Mouse (Mus musculus) left cerebral cortex, adult 8-10 months (tissue): Measurements from ENCODE around the gene Clmp. TPM values are rescaled to one million over a fixed set of nuclear protein-coding genes. Genes with fewer than 3 reads are reported as not detected.
A peak's percentile ranks its signal among the peaks of the same experiment; 100 is the strongest.
"Not testable (repeated sequence)": the region's sequence is repeated elsewhere in the genome, so short reads cannot be mapped to it uniquely, and the experiment has no call there.

ENCODE experiments used
- DNase-seq, 2 experiments: peaks; one replicate each; pipeline ENCODE4 v3.0.0; 2022; ENCODE audit warnings: low spot score in 2 of 2
- total RNA-seq, 4 experiments: library from RNA; stranded (reverse); gene quantifications; 2 replicates each; pipeline ENCODE4 v1.2.4; 2022

The Clmp gene
- total RNA-seq, 4 experiments from 2014 or later = 23.9 to 26.1 (median 25.0) TPM

GRCm38 (mm10) chr9:40800675-40801612 is 115.2 kb downstream of the Clmp start, which contains the start of gene Hspa8:
TSS of gene Hspa8 (plus strand) at chr9:40800984.
- DNase-seq = peak; percentile 99 to 100

DNA sequence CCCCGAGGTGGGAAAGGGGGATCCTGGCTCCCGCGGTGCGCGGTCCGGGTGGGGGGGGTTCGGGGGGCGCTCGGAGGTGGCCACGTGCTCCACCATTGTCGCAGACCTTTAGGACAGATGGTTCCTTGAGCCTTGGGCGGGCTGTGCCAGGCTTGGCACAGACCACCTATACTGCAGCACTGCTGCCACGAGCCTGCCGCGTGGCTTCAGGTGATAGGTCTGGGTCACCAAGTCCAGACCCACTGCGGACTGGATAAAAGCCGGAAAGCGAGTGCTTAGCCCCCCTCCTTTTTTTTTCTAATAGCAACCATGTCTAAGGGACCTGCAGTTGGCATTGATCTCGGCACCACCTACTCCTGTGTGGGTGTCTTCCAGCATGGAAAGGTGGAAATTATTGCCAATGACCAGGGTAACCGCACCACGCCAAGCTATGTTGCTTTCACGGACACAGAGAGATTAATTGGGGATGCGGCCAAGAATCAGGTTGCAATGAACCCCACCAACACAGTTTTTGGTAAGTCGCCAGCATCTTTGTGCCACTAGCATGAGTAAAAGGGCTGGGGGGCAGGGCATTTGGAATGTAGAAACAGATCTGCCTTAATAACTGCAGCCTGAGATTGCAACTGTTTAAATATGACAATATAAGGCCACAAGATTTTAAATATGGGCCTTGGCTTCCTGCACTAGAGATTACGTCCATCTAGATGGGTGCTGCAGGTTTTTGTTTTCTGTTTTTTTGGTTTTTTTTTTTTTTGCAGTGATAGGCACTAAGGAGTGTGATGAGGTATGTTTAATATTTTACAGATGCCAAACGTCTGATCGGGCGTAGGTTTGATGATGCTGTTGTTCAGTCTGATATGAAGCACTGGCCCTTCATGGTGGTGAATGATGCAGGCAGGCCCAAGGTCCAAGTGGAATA is 116.1 kb downstream of the Clmp start:
- peak in 1 of 2 experiments; percentile 46 for DNase-seq

DNA sequence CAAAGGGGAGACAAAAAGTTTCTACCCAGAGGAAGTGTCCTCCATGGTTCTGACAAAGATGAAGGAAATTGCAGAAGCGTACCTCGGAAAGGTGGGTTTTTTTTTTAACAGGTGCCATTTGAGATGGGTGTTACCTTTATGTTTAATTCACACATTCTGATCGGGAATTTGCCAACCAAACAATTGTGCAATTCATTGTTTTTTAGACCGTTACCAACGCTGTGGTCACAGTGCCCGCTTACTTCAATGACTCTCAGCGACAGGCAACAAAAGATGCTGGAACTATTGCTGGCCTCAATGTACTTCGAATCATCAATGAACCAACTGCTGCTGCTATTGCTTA is 116.7 kb downstream of the Clmp start:
- DNase-seq = not testable (repeated sequence)

- not testable (repeated sequence) for DNase-seq
These were observed 118.8 kb downstream of the Clmp start for GRCm38 (mm10) chr9:40804576-40804975.

- peak in 1 of 2 experiments; percentile 51 for DNase-seq
These were observed 119.5 kb downstream of the Clmp start for GRCm38 (mm10) chr9:40805263-40805662.

- no peak for DNase-seq
These were observed 120.9 kb downstream of the Clmp start for GRCm38 (mm10) chr9:40806440-40807288.

GRCm38 (mm10) chr9:40807289-40807920 is 121.6 kb downstream of the Clmp start:
- DNase-seq = no peak

GRCm38 (mm10) chr9:40808061-40808906 is 122.5 kb downstream of the Clmp start:
- no peak for DNase-seq

GRCm38 (mm10) chr9:40808907-40809280 is 123.1 kb downstream of the Clmp start:
- DNase-seq = no peak

DNA sequence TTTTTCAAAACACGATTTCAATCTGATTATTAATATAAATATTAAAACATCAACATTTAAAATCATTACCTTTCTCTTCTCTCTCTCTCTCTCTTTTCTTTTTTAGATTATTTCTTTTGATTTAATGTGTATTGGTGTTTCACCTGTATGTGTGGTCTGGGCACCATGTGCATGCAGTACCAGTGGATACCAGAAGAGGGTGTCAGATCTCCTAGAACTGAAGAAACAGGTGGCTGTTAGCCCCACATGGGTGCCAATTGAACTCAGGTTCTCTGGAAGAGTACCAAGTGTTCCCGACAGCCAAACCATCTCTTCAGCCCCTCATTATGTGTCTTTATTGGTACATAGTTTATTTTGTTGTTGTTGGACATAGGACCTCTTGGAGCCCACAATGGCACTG is 126.1 kb downstream of the Clmp start:
- DNase-seq = no peak

DNA sequence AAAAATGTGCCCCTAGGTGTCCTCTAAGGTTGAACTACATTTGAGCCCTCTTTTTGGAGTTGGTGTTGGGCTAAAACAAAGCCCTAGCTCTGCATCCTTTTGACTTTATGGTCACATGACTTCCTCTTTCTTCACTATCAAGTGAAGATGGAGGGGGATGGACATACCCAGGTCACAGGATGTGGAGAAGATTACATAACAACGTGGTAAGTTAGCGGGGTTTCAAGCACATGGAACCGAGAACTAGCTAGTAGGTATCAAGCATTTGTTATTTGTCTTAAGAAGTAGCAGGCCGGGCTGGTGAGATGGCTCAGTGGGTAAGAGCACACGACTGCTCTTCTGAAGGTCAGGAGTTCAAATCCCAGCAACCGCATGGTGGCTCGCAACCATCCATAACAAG is 128.3 kb downstream of the Clmp start:
- DNase-seq = no peak

- DNase-seq = no peak
These were observed 131.7 kb downstream of the Clmp start for GRCm38 (mm10) chr9:40817325-40818028.

GRCm38 (mm10) chr9:40825601-40826000 is 139.8 kb downstream of the Clmp start:
- no peak for DNase-seq

DNA sequence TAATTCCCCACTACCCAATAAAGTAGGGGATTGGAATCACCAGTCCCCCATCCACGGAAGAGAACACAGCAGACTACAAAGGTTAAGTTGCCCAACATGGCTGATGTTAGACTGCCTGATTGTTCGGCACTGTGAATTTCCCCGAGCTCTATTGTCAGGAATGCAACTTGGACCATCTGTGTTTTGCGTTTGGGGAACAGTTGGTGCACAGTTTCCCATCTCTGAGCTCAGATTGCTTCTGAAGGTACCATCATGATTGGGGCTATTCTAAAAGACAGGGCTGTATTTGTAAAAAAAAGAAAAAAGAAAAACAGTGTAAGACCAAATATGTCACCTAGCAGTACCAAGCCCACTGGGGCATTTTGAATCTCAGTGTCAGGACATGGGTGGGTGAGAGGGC is 141.6 kb downstream of the Clmp start:
- DNase-seq = no peak

DNA sequence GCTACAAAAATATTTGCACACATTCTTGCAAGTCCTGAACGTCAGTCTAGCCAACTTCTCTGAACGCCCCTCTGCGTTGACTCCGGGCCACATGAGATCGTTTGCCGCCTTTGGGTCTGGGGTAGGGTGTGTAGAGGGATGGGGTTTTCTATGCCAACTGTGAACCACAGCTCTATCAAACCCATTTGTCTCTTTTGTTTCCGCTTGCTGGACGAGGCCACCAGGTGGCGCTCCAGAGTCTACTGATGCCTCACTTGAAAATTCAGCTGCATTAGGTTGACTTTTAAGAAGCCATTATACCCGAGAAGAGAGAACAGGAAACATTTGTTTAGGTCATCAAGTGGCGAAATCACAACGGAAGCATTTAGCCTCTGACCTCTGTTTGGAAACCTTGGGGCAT is 148.8 kb downstream of the Clmp start:
- peak in 1 of 2 experiments; percentile 64 for DNase-seq
